Mouse (Mus musculus) thymus, adult 2 months (tissue): ENCODE measurements around the gene Pced1a.

ENCODE experiments used
- CTCF ChIP-seq: fragments of 200-500 bp; IDR thresholded peaks from 2 replicates; pipeline ENCODE4 v1.5.1; 2012; ENCODE audit warnings: mild to moderate bottlenecking, control low read depth, low read length, moderate library complexity, borderline replicate concordance; ENCODE audit not compliant: control insufficient read depth, poor library complexity, insufficient read depth; ENCODE audit errors: extremely low read depth
- POLR2A ChIP-seq: fragments of 200-500 bp; IDR thresholded peaks from 2 replicates; pipeline ENCODE4 v1.6.1; 2012; ENCODE audit warnings: mild to moderate bottlenecking, low read length, control low read depth, moderate library complexity; ENCODE audit not compliant: control insufficient read depth, poor library complexity, insufficient read depth; ENCODE audit errors: extremely low read depth

- TF ChIP-seq POLR2A (no peak), CTCF (no peak)
These were observed 14.4 kb upstream of the Pced1a start for GRCm38 (mm10) chr2:130438861-130439260.
